Mouse (Mus musculus): ENCODE data around the gene Fbxw9.

The Fbxw9 gene

DNA sequence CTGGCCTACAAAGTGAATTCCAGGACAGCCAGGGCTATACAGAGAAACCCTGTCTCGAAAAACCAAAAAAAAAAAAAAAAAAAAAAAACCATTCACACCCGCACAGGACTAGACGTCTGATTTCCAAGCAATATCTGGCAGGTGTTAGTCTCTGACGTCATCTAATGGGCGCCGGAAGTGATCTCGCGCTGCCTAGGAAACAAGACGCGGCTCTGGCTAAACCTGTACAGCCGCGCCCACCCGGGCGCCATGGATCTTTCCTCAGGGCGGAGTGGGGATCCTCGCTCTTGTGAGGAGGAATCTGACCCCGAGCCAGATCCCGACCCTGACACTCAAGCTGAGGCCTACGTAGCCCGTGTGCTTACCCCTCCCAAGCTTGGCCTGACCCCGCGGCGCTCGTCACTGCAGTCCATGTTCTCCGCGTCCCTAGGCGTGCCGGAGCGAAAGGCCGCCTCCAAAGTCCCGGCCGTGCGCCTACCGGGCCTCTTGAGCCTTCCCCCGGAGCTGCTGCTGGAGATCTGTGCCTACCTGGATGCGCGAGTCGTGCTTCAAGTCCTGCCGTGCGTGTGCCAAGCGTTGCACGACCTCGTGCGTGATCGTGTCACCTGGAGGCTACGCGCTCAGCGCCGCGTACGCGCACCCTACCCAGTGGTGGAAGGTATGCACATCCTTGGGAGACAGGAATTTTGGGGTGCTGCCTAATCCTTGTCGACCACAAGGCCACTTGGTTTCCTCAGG lies at the start of gene Fbxw9:
Gene Fbxw9 (plus strand): TSS at position 177 of the 738 bp plus-strand sequence.
- DNase-seq (ENCODE audit: low spot score in 2 of 2), result peak; percentile 81 to 88

DNA sequence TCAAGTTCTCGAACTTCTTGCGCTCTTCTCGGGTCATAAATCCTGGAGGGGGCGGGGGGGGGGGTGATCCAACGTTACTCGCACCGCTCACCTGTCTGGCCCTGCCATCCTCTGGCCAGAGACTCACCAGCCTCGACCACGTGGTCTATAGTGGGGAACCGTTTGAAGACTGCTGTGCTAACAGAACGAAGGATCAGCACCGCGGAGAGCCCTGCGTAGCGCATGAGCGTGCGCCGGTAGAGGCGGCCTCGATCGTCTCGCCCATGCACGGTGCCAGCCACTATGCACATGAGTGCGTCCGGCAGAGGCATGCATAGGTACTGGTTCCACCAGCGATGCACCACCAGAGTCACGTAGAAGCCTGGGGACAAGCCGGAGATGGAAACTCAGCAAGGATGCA lies 48.6 kb upstream of the Fbxw9 start:
- DNase-seq (ENCODE audit: low spot score in 2 of 2), result no peak

DNA sequence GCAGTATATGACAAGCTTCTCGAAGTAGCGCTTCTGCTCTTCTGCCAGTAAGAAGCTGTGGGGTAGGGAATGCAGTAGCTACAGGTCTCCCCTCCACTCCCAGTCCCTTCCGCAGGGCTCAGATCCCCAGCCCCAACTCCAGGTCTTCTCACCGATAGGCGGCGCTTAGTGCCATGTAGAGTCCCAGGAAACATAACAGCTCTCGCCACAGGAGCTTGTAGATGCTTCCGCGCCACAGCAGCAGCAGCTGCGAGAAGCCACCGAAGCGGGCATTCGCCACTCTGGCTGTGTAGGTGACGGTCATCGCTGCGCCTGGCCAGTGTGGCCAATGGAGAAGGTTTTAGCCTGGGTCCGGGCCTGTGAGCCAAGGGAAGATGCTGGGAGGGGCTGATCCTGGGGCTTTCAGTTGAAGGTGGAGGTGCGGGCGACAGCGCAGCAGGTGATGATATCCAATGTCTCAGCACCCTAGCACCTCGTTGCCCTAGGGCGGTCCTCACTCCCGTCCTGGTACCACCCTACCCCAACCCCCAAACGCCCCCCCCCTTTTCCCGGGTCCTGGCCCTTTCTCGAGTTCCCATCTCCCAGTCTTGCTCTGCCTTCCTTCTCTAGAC lies 46.5 kb upstream of the Fbxw9 start:
- peak in 1 of 2 experiments; percentile 45 for DNase-seq (ENCODE audit: low spot score in 2 of 2)

DNA sequence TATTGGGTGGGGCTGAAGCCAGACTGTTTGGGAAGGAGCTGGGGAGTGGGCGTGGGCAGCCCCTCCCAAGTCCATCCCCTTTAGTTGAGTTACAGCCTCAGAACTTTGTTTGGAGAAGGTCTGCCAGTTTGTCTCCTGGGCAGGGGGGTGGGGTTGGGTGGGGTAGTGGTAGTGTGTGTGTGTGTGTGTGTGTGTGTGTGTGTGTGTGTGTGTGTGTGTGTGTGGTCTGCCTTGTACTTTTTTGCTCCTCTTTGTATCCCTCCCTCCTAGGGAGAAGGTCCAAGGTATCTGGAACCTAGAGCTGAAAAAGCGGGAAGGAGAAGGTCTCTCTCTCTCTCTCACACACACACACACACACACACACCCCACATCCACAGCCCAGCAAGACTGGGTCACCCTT lies 45.4 kb upstream of the Fbxw9 start, which contains the start of gene Best2:
Gene Best2 (minus strand): TSS at position 101 of the 400 bp plus-strand sequence.
- no peak for DNase-seq (ENCODE audit: low spot score in 2 of 2)

DNA sequence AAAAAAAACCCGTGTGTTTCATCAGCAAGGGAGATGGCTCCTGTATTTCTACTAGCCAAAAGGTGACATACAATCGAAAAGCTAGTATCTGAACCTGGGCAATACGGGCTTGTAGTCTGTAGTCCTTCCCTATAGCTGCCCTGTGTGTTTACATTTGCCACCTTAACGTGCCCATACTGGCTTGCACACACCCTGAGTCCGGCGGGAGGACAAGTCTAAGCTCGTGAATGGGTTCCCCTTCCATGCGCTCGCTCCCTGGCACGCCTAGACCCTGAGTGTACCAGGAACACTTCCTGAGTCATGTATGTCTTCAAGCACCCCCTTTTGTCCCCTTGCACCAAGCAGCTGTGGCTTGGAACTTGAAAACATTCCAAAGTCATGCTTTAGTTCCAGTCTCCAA lies 43.1 kb upstream of the Fbxw9 start:
- peak in 1 of 2 experiments; percentile 41 for DNase-seq (ENCODE audit: low spot score in 2 of 2)

DNA sequence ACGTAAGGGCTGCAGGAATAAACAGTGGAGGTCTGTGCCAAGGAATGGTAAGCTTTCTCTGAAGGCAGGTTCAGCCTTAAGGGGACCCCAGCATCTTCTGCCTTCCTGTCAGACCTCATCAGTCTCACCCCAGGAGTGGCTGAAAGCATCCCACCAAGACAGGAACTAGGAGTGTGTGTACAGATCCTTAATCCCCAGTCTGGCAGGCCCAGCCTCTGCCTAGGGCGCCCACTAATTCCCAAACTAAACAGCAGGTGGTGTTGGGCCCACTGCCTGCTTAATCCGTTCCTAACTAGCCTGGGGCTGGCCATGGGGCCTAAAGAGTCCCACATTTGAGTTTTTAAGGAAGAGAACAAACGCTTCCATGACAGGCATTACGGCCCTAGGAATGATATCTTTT lies 42.6 kb upstream of the Fbxw9 start:
- DNase-seq (ENCODE audit: low spot score in 2 of 2), result no peak

DNA sequence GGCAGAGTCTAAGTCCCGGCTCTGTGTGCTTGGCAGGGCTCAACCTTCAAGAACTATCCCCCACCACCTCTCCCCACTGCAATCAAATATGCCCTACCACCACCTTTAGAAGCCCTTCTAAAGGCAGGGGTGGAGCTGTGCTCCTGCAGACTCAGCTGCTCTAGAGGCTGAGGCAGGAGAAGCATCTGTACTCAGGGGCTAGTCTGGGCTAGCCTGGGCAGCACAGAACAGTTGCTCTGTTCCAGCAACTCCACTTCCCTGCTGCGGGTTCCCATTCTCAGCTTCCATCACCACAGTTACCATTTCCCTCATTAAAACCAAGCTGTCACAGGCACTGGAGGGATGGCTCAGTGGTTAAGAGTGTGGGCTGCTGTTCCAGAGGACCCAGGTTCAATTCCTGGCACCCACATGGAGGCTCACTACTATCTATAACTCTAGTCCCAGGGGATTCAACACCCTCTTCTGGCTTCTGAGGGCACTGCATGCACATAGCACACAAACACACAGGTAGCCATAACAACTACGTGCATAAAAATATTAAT lies 38.3 kb upstream of the Fbxw9 start:
- DNase-seq (ENCODE audit: low spot score in 2 of 2), result no peak

DNA sequence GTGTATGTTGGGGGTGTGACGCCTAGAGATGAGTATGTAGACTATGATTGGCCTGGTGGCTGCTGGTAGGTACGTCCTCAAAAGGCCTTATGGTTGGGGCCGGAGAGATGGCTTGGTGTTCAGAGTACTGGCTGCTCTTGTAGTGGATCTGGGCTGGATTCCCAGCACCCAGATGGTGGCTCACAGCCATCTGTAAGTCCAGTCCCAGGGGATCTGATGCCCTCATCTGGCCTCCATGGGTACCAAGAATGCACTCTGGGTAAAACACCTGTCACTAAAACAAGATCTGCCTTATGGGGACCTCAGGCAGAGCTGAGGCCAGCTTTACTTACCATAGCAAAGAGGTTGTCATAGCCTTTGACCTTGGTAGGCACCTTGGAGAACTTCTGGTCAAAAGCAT lies 36.0 kb upstream of the Fbxw9 start:
- DNase-seq (ENCODE audit: low spot score in 2 of 2), result no peak

DNA sequence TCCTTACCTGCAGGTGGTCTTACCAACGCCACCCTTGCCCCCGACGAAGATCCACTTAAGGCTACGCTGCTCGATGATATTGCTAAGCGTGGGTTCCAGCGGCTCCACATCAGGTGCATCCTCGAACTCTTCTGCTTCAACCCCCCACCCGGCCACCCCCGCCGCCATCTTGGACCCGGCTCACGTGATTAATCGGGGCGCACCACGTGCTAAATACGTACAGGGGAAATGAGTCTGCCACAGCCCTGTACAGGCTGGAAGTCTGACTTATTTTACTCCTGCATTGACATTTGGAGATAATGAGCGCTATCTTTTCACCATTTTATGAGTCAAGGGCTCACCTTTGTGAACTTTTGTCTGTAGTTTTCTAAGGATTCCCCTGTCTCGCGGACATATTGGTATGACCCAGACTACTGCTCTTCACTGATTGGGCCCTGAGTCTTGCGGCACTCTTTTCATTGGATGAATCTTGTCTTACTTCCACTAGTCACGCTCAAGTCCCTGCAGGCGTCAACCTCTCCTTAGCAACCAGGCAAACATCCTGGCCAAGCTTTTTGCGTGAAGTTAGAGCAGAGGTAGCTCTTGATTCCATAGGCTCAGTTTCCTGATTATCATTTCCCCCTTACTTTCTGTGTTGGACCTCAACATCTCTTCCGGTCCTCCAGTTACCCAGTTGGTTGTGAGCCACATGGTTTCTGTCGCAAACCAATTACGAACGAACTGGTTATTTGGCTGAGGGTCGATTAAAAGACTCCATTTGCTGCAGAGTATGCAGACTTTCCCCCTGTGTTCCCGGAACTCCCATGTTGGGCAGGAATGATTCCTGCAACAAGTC lies 34.5 kb upstream of the Fbxw9 start, which contains the start of gene Asna1:
Gene Asna1 (minus strand): TSS at position 184 of the 835 bp plus-strand sequence.
- peak; percentile 65 to 76 for DNase-seq (ENCODE audit: low spot score in 2 of 2)

DNA sequence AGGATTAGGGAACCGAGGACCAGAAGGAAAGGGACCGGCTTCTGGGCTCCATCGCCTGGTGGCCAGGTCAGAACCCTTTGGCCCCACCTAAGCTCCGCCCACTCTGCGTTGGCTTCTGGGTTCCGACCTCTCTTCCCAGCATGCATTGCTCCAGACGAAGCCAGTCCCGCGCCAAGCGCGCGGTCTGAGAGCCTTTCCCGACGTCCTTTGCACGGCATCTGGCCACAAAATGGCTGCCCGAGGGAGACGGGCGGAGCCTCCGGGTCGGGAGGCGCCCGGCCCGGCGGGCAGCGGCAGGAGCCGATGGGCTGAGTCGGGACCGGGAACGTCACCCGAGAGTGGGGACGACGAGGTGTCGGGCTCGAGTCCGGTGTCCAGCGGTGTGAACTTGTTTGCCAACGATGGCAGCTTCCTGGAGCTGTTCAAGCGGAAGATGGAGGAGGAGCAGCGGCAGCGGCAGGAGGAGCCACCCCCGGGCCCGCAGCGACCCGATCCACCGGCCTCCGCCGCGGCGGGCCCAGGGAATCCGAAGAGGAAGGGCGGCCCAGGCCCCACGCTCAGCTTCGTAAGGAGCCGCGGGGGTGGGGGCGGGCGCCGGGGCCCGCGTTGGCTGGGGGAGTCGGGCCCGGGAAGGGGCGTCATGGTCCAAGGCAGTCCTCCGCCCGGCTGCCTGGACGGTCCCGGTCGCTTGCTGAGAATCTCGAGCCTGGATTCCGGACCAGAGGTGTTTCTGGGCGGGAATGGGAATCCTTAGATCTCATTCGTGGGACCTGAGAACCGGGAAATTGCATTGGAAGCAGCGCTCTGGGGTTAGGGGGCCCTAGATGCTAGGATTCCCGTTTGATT lies 33.0 kb upstream of the Fbxw9 start, which contains the start of gene Trir:
Gene Trir (plus strand): TSS at position 154 of the 846 bp plus-strand sequence.
- DNase-seq (ENCODE audit: low spot score in 2 of 2), result peak; percentile 94 to 97

DNA sequence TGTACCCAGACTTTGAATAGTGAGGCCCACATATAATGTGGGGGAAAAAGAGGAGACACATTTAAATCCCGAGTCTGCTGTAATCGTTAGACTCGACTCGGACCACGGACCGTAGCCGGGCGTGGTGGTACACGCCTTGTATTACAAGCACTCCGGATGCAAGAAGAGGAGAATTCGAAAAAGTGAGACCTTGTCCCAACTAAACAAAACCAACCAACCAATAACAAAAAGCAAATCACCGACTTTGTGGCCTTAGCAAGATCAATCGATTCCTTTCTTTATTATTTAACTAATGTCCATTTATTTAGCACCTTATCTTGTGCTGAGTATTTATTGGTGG lies 32.4 kb upstream of the Fbxw9 start:
- no peak for DNase-seq (ENCODE audit: low spot score in 2 of 2)

DNA sequence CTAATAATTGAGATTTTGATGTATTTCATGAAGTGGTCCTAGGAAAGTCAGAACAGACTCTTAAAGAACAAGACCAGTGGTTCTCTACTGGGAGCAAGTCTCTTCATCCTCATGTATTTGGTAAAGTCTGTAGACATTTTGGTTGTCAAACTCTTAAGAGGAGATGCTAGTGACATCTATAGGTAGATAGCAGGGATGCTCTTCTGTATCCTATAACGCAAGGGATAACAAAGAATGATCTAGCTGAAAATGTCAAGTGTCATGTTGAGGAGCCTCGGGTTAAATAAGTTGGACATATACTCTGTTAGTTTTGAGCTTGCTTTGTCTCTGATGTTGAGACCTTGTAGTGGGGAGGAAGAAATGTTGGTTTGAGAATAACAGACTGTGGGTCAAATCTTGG lies 31.9 kb upstream of the Fbxw9 start:
- DNase-seq (ENCODE audit: low spot score in 2 of 2), result no peak

DNA sequence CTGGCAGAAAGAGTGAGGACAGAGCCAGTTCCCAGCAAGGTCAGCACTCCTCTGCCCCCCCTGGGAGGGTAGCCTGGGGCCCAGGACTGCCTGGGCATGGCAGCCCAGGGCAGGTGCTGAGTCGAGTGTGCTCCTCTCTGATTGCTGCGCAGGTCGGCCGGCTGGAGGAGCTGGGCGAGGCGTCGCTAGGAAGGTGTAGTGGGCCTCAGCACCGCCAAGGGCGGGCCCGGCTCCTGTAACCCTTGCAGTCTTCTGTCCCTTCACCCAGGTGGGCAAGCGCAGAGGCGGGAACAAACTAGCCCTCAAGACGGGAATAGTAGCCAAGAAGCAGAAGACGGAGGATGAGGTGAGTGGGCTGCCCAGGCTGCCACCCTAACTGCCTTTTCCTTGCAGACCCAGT lies 30.6 kb upstream of the Fbxw9 start:
- DNase-seq (ENCODE audit: low spot score in 2 of 2), result no peak

DNA sequence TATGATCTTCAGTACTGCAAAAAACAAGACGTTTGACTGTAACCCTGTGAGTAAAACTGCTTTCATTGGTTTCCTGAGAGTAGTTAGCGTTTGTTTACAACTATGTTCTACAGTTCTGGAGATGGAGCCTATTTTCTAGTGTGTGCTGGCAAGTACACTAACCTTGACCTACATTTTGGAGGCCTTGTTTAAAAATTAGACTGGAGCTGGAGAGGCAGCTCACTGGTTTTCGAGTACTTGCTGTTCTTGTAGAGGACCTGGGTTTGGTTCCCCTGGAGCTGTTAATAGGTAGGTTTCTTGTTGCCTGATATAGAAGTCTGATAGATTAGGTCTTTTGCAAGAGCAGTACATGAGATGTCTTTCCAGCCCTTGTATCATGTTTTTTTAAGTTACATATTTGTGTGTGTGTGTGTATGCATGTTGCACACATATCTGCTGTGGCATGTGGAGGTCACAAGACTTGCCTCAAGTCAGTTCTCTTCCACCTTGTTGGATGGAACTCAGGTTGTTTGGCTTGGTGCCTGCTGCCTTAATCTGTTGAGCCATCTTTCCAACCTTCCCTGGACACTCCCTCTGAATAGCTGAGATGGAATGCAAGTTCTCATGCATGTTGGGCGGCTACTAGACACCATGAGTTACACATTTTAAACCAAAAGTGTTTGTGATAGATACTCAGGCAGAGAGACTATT lies 27.1 kb upstream of the Fbxw9 start:
- no peak for DNase-seq (ENCODE audit: low spot score in 2 of 2)

DNA sequence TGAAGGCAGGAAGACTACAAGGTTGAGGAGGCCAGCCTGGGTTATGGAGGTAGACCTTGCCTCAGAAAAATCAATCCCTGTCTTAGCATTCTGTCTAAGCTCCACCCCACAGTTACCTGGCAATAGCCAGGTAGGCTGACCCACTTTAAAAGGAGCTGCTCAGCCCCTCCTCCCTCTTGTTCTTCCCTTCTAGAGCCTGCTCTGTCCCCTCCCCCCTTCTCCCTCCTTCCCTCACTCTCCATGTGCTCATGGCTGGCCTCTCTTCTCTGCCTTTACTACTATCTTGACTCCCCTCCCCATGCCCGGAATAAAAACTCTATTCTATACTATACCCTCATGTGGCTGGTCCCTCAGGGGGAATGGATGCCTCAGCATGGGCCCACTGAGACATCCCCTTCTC lies 26.0 kb upstream of the Fbxw9 start:
- DNase-seq (ENCODE audit: low spot score in 2 of 2), result no peak

DNA sequence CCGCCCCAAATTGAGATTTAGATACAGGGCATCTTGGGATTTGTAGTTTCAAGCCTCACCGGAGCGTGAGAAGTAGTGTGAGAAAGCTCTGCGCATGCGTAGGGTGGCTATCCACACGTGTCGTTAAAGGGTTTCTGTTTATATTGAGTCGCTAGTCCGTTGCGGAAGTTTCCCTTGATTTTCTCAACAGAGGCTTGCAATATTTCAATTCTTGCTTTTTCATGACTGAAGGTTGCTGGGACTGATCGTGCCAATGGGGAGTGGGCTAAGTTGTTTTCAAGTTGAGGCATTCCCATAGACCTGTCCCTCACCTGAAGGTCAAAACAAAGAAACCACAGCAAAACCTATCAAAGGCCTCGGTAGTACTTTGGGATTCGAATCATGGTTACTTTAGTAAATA lies 25.1 kb upstream of the Fbxw9 start:
- DNase-seq (ENCODE audit: low spot score in 2 of 2), result peak; percentile 44 to 76

DNA sequence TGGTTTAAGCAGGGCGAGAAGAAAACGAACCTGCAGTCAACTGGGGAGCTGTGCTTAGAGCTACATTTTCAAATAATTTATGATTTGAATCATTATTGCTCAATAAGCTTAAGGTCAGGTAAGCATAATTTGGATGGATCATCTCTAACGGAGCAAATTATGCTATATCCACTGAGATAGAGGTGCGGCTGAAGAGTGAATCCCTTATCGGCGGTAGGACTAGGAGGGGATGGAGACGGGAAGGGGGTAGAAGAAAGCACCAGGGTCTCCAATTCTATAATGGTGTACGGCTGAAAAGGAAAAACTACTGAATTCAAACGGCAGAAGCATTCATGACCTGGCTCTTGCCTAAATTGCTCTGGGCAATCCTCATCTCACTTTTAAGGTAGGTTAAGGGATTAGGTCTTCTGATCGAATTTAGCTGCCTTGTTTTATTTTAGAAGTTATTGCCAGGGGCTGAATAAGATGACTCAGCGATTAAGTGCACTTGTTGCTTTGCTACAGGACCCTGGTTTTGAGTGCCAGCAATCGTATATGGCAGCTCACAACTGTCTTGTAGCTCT lies 24.6 kb upstream of the Fbxw9 start:
- no peak for DNase-seq (ENCODE audit: low spot score in 2 of 2)

DNA sequence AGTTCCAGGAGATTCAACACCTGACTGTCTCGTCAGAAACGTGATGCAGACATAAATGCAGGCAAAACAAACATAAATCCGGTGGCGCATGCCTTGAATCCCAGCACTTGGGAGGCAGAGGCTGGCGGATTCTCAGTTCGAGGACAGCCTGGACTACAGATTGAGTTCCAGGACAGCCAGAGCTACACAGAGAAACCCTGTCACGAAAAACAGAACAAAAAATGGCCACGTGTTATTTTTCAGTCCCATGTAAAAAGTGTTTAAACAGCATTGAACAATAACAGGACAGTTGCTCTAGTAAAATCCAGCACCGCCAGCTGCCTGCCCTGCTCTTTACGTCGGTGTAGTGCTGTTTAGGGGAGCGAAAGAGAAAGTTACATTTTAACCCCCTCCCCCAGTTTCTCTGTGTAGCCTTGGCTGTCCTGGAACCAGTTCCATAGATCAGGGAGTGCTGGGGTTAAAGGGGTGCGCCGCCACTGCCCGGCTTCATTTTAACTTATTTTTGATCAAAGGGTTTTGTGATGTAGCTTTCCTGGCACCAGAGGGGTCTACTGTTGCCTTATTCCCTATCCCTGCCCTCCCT lies 24.0 kb upstream of the Fbxw9 start:
- no peak for DNase-seq (ENCODE audit: low spot score in 2 of 2)

DNA sequence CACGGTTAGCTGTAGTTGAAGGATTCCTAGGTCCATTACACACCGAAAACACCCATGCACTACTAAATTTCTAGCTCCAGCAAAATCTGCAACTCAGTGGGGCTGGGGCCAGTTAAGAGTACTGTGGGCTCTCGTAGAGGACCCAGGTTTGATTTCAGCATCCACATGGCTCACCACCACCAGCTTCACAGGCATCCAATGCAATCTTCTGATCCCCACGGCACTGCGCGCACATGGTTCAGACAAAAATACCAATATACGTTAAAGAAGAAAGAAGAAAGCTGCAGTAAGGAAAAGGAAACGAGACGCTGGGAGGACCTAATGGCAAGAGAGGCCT lies 23.5 kb upstream of the Fbxw9 start:
- no peak for DNase-seq (ENCODE audit: low spot score in 2 of 2)

DNA sequence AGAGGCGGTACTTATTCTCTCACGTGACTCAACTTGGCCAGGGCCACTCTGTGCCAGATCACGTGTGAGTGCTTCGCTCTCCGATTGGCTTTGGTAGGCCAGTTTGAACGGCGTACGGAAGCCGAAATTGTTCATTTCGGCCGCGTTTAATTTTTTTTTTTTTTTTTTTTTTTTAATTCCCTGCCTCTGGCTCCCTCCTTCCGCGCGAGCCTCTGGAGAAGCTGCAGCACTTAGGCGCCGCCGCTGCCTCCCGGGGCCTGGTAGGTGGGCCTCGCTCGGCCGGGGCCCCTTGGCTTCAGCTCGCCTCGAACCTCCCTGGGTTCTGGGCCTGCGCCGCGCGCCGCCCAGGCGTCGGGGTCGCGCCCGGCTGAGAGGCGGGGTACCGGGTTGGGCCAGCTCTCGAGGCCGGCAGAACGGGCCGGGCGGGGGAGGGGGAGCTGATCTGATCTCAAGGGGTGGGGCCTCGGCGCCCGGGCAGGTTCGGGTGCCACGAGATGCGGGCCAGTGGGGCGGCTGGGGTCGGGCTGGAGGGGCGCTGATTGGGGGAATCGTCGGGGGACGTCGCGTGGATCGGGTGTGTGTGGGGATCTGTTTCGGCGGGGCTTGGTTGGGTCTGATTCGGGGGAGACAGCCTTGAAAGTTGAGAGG lies 23.0 kb upstream of the Fbxw9 start, which contains the start of gene Tnpo2:
Gene Tnpo2 (plus strand): TSS at position 198 of the 648 bp plus-strand sequence.
- peak; percentile 87 to 89 for DNase-seq (ENCODE audit: low spot score in 2 of 2)

Measured in urinary bladder, postnatal 4 days (tissue).